Mouse (Mus musculus) embryonic facial prominence, embryonic 10.5 days (tissue): ENCODE results near the gene Bend3. TPM values are rescaled to one million over a fixed set of nuclear protein-coding genes. Genes with fewer than 3 reads are reported as not detected.

Experiments used
- DNase-seq: peaks from one replicate; pipeline ENCODE4 v3.0.0-alpha.2; 2017; ENCODE audit warnings: low spot score
- H3K27ac ChIP-seq: fragments of 300-500 bp; sonication (generic); replicated peaks from 2 replicates; pipeline ENCODE4 v1.5.1; 2016; ENCODE audit warnings: mild to moderate bottlenecking
- H3K27me3 ChIP-seq: fragments of 300-500 bp; sonication (generic); replicated peaks from 2 replicates; pipeline ENCODE4 v1.6.1; 2016; ENCODE audit warnings: low read depth, mild to moderate bottlenecking; ENCODE audit not compliant: poor library complexity, severe bottlenecking
- H3K36me3 ChIP-seq: fragments of 300-500 bp; sonication (generic); replicated peaks from 2 replicates; pipeline ENCODE4 v1.6.1; 2016; ENCODE audit warnings: mild to moderate bottlenecking, moderate library complexity
- H3K4me1 ChIP-seq: fragments of 300-500 bp; sonication (generic); 2 replicates; pipeline ENCODE4 v1.6.1; 2016
- H3K4me3 ChIP-seq: fragments of 300-500 bp; sonication (generic); 2 replicates; pipeline ENCODE4 v1.5.1; 2016; ENCODE audit warnings: mild to moderate bottlenecking, moderate library complexity
- H3K9me3 ChIP-seq: fragments of 300-500 bp; sonication (generic); 2 replicates; pipeline ENCODE4 v1.6.1; 2016; ENCODE audit warnings: mild to moderate bottlenecking
- WGBS: fragments of 180-500 bp; shearing (Covaris S2); methylation state at CpG from one replicate; pipeline ENCODE4 v1.1.7; 2016; 5-methylcytosine and 5-hydroxymethylcytosine counted together
- polyA plus RNA-seq: library from polyadenylated mRNA; unstranded; fragments of >200 nt; fragmentation: Nextera tagmentation; extraction: Ambion mirVana; gene quantifications from 2 replicates; pipeline ENCODE4 v1.2.1, GENCODE M21; 2016

Bend3 gene
- polyA plus RNA-seq: 9.1 and 10.8 TPM in 2 replicates

GRCm38 (mm10) chr10:43478751-43479435, at the start of gene Bend3:
Gene Bend3, plus strand, starts transcription at chr10:43478831.
- peak within 1 kb of the TSS; percentile 86 for H3K4me3 ChIP-seq
- H3K36me3 ChIP-seq: no peaks in the 10 kb centered on the region
- WGBS: under 1% methylated on average over 101 of the region's 101 CpGs
- DNase-seq: peak; percentile 81
- no peaks in the 10 kb centered on the region for H3K27me3 ChIP-seq
- no peaks in the 10 kb centered on the region for H3K9me3 ChIP-seq
- peak within 1 kb of the TSS; percentile 100 for H3K27ac ChIP-seq
- H3K4me1 ChIP-seq: peaks cover 51% of the 10 kb centered on the region

GRCm38 (mm10) chr10:43430606-43431005, 48.0 kb upstream of the Bend3 start:
- 96% methylated on average over 5 of the region's 5 CpGs for WGBS
- H3K27ac ChIP-seq: no peak overlapping the region
- no peak for DNase-seq
- no peak overlapping the region for H3K4me3 ChIP-seq
- H3K9me3 ChIP-seq: 0 out of 2 replicates have a peak, but pooled peaks cover 2% of the 10 kb centered on the region
- H3K27me3 ChIP-seq: no peaks in the 10 kb centered on the region
- peaks cover 8% of the 10 kb centered on the region; the same call in 1 of the 2 replicates for H3K36me3 ChIP-seq
- H3K4me1 ChIP-seq: no peaks in the 10 kb centered on the region

- no peaks in the 10 kb centered on the region for H3K27me3 ChIP-seq
- H3K9me3 ChIP-seq: 0 out of 2 replicates have a peak, but pooled peaks cover 2% of the 10 kb centered on the region
- no peak overlapping the region for H3K4me3 ChIP-seq
- no peak for DNase-seq
- H3K36me3 ChIP-seq: peaks cover 10% of the 10 kb centered on the region; the same call in 1 of the 2 replicates
- peaks cover 16% of the 10 kb centered on the region for H3K4me1 ChIP-seq
- 88% methylated on average over 4 of the region's 4 CpGs for WGBS
- H3K27ac ChIP-seq: no peak overlapping the region
These were observed 44.3 kb upstream of the Bend3 start for GRCm38 (mm10) chr10:43434326-43434725.

- DNase-seq: no peak
- H3K9me3 ChIP-seq: 0 out of 2 replicates have a peak, but pooled peaks cover 2% of the 10 kb centered on the region
- peaks cover 10% of the 10 kb centered on the region; the same call in 1 of the 2 replicates for H3K36me3 ChIP-seq
- peaks cover 30% of the 10 kb centered on the region for H3K4me1 ChIP-seq
- no peak overlapping the region for H3K4me3 ChIP-seq
- H3K27ac ChIP-seq: no peak overlapping the region
- WGBS: 88% methylated on average over 3 of the region's 3 CpGs
- H3K27me3 ChIP-seq: no peaks in the 10 kb centered on the region
These were observed 42.9 kb upstream of the Bend3 start for GRCm38 (mm10) chr10:43435757-43436156.

DNA sequence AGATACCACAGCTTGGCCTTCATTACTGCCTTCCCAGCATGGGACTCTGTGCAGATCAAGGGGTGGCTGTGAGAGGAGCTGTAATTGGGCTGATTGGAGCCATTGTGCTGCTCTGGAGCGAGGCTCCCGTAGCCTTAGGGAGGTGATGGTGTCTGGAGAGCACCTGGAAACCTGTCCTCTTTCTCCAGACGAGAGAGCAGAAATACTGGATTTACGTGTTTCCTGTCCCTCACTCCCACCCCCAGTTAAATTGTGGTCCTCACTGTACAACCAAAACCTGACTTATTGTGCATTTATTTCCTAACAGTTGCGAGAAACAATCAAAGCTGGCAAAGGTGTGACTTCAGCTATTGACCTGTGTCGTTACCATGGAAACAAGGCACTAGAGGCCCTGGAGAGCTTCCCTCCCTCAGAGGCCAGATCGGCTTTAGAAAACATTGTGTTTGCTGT, 39.1 kb upstream of the Bend3 start:
- WGBS: 9% methylated on average over 7 of the region's 7 CpGs
- no peak overlapping the region for H3K4me3 ChIP-seq

GRCm38 (mm10) chr10:43440050-43440449, 38.6 kb upstream of the Bend3 start:
- WGBS: 43% methylated on average over 13 of the region's 13 CpGs
- no peaks in the 10 kb centered on the region for H3K9me3 ChIP-seq
- H3K4me3 ChIP-seq: no peak overlapping the region
- peak; percentile 44 for DNase-seq
- no peaks in the 10 kb centered on the region for H3K27me3 ChIP-seq
- H3K4me1 ChIP-seq: peaks cover 40% of the 10 kb centered on the region
- peak overlapping the region; percentile 63 for H3K27ac ChIP-seq
- H3K36me3 ChIP-seq: peaks cover 5% of the 10 kb centered on the region; the same call in 1 of the 2 replicates

More for the DNA sequence above, 39.1 kb upstream of the Bend3 start:
- H3K9me3 ChIP-seq: no peaks in the 10 kb centered on the region
- H3K27me3 ChIP-seq: no peaks in the 10 kb centered on the region
- H3K27ac ChIP-seq: peak overlapping the region; percentile 72
- peaks cover 5% of the 10 kb centered on the region; the same call in 1 of the 2 replicates for H3K36me3 ChIP-seq
- peak; percentile 52 for DNase-seq
- H3K4me1 ChIP-seq: peaks cover 40% of the 10 kb centered on the region

DNA sequence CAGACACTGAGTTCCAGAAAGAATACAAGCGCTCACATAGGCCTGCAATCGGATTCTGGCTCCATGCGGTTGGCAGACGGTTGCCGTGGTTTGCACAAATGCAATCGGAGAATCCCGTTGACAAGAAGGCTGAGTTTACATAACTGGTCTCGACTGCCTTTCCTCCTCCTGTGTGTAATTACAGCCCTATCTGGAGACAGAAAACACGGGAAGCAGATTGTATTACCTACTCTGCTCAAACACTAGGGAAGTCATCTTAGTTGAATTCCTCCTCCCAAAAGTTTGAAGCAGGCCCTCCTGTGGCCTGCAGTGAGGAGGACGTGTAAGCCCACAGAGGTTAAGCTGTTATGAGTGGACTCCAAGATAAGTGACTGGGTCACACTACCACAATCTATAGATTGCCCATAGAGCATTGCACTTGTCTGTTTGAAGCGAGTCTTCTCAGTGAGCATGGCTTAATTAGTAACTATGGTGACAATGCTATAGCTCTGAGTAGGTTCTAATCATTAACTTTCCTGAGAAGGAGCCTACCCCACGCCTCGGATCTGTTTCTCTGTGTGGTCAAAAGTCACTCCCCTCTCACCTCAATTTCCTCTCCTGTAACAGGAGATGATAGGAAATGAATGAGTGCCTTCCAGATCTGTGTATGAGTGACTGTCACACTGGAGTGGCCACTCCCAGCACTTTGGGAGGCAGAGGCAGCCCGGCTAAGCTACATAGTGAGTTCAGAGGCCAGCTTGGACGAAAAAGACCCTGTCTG, 37.5 kb upstream of the Bend3 start:
- 47% methylated on average over 15 of the region's 15 CpGs for WGBS
- Histone ChIP-seq H3K4me3 (no peak overlapping the region), H3K27me3 (no peaks in the 10 kb centered on the region), H3K36me3 (no peaks in the 10 kb centered on the region; the same call in 1 of the 2 replicates), H3K9me3 (0 out of 2 replicates have a peak, but pooled peaks cover 4% of the 10 kb centered on the region), H3K27ac (peak overlapping the region; percentile 63), H3K4me1 (peaks cover 40% of the 10 kb centered on the region)
- DNase-seq: peak; percentile 42

DNA sequence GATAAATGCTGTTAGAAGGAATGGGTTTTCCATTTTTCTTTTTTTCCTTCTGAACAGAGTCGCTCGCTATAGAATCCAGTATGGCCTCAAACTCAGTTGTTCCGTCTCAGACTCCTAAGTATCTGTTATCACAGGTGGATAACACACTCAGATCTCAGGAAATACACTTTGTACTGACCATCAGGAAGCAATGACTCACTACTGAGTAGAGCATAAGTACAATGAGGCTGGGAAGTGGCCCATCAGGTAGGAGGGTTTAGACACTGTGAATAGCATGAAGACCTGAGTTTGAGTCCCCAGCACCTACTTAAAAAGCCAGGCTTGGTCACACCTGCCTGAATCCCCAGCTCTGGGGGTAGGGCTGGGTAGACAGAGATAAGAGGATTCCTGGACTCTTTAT, 30.0 kb upstream of the Bend3 start:
- no peak for DNase-seq
- Histone ChIP-seq H3K4me1 (peaks cover 14% of the 10 kb centered on the region), H3K27ac (no peak overlapping the region), H3K27me3 (0 out of 2 replicates have a peak, but pooled peaks cover 11% of the 10 kb centered on the region), H3K9me3 (0 out of 2 replicates have a peak, but pooled peaks cover 4% of the 10 kb centered on the region), H3K4me3 (no peak overlapping the region), H3K36me3 (no peaks in the 10 kb centered on the region)
- WGBS: 94% methylated on average over 3 of the region's 3 CpGs

- Histone ChIP-seq H3K27me3 (0 out of 2 replicates have a peak, but pooled peaks cover 11% of the 10 kb centered on the region), H3K9me3 (no peaks in the 10 kb centered on the region), H3K36me3 (no peaks in the 10 kb centered on the region), H3K4me1 (peaks cover 20% of the 10 kb centered on the region), H3K27ac (peak overlapping the region; percentile 25), H3K4me3 (peak overlapping the region; percentile 33)
- WGBS: 32% methylated on average over 16 of the region's 16 CpGs
- DNase-seq: peak; percentile 79
These were observed 26.6 kb upstream of the Bend3 start for GRCm38 (mm10) chr10:43451848-43452662.

GRCm38 (mm10) chr10:43452663-43452996, 26.0 kb upstream of the Bend3 start:
- Histone ChIP-seq H3K9me3 (no peaks in the 10 kb centered on the region), H3K4me1 (peaks cover 20% of the 10 kb centered on the region), H3K36me3 (no peaks in the 10 kb centered on the region), H3K27me3 (0 out of 2 replicates have a peak, but pooled peaks cover 11% of the 10 kb centered on the region), H3K27ac (peak overlapping the region; percentile 25), H3K4me3 (peak overlapping the region; percentile 33)
- DNase-seq: no peak
- 17% methylated on average over 5 of the region's 5 CpGs for WGBS

DNA sequence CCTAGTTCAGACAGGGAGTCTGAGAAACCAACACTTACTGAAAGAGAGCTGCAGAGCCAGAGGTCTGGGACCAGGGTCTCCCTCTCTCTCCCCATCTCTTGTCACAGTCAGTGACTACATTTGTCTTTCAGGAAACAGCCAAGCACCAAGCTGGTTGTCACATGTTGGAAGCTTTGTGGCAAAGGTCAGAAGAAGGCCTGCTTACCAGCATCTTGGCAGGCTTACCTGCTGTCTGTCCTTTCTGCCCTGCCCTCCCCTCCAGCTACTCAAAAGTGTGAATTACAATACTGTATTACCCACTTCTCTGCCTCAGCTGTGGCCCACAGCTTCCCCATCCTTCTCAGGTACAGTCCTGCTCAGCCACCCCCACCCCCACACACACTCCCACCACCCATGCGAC, 24.4 kb upstream of the Bend3 start:
- no peaks in the 10 kb centered on the region for H3K36me3 ChIP-seq
- no peak overlapping the region for H3K4me3 ChIP-seq
- 81% methylated on average over 1 of the region's 1 CpGs for WGBS
- DNase-seq: no peak
- H3K27ac ChIP-seq: no peak overlapping the region
- peaks cover 20% of the 10 kb centered on the region for H3K4me1 ChIP-seq
- 0 out of 2 replicates have a peak, but pooled peaks cover 11% of the 10 kb centered on the region for H3K27me3 ChIP-seq
- H3K9me3 ChIP-seq: no peaks in the 10 kb centered on the region

DNA sequence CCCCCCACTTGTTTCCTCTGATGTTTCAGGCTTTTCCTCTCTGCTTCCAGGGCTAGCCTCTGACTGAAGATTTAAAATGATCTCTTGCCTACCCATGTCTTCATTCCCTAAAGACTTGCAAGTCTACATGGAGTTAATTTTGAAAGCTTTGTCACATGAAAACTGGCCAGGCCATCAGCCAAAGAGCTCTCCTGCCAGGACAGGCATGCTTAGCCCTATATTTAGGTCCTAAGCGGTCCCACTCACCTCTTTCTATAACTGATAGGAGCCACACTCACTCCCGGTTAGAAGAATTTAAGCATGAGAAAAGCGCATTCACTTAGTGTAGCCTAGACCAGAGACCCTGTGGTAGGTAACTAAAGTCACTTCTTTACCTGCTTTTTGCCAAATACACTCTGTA, 24.0 kb upstream of the Bend3 start:
- Histone ChIP-seq H3K4me3 (no peak overlapping the region), H3K9me3 (no peaks in the 10 kb centered on the region), H3K27ac (no peak overlapping the region), H3K36me3 (no peaks in the 10 kb centered on the region), H3K4me1 (peaks cover 20% of the 10 kb centered on the region), H3K27me3 (0 out of 2 replicates have a peak, but pooled peaks cover 11% of the 10 kb centered on the region)
- WGBS: 92% methylated on average over 3 of the region's 3 CpGs
- no peak for DNase-seq
